Mouse (Mus musculus): ENCODE measurements at regions not wholly inside any gene's neighbourhood (a gene's known extent, or its start where the extent isn't known, plus 50 kb on each side); places are given as distances from the start of the nearest gene placed in this dataset.

DNA sequence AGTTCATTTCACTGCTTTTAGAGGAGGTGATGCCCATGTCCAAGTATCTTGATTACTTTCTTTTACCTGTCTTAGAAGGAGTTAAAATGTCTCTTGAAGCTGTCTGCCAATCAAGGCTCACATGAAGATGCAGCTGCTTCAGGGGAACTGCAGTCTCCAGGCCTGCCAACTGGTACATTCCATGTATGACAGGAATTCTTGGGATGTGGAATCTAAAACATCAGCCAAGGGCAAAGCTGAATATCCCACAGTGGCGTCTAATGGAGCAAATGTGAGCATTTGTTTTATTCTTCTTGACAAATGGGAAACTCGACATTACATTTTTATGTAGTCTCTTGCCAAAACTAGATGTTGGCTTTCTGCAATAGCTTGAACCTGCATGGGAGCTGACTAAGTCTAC, 438.7 kb upstream of the Adamts5 start:
- Histone ChIP-seq H3K27me3 (ENCODE audit: control insufficient read depth, insufficient read depth, low read length) (no peaks in the 10 kb centered on the region), H3K4me1 (ENCODE audit: control insufficient read depth, insufficient read depth, insufficient read length) (no peaks in the 10 kb centered on the region), H3K36me3 (ENCODE audit: control insufficient read depth, insufficient read depth, low read length) (no peaks in the 10 kb centered on the region), H3K27ac (ENCODE audit: insufficient read depth, low read length) (no peak overlapping the region), H3K4me3 (ENCODE audit: extremely low read depth, insufficient read depth, insufficient read length) (no peak overlapping the region)
- WGBS, result 87% methylated on average over 2 of the region's 2 CpGs
- DNase-seq (ENCODE audit: low read depth in 1 of 2, low spot score in 2 of 2), result no peak
- TF ChIP-seq CTCF (IDR thresholded peaks at IDR 0.05; ENCODE audit: extremely low read depth, insufficient read depth, insufficient read length, insufficient replicate concordance) (no peak), POLR2A (IDR thresholded peaks at IDR 0.05; ENCODE audit: low read depth, low read length) (no peak)

DNA sequence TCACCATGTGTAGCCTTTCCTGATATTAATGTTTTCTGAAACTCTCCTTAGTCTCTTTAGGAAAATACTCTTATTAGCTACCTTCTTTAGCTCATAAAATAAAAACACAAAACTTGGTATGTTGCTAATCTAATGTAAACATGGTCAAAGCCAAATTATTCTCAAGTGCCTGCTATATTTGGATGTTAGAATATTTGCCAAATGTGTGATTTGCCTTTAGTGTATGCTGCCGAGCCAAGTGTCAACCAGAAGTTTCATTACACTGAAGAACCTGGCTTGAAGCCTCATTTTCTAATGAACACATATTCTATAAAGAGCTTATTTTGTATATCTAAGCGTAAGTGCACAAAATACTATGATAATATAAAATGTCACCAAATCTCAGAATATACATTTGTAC, 423.8 kb upstream of the Adamts5 start:
- 84% methylated on average over 2 of the region's 2 CpGs for WGBS
- H3K4me3 ChIP-seq (ENCODE audit: extremely low read depth, insufficient read depth, insufficient read length), result no peak overlapping the region

DNA sequence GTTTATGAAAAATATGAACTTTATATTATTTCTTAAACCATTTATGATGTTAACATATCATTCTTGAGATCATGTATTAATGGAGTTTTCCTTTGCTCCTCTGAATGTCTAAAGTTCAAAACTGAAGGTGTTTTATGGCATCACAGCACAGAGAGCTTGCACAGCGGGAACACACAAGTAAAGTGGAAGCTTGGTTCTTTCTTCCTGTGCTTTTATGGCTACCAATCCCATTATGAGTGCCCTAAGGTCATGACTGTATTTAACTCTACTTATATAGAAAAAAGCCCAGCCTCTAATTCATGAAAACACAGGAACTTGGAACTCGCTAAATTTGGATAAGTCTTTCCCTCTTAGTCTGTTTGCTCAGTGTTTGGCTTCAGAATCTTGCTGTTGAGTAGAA, 417.3 kb upstream of the Adamts5 start:
- no peak overlapping the region for H3K4me3 ChIP-seq (ENCODE audit: extremely low read depth, insufficient read depth, insufficient read length)
- no peak overlapping the region for H3K27ac ChIP-seq (ENCODE audit: insufficient read depth, low read length)
- TF ChIP-seq CTCF (IDR thresholded peaks at IDR 0.05; ENCODE audit: extremely low read depth, insufficient read depth, insufficient read length, insufficient replicate concordance) (no peak), POLR2A (IDR thresholded peaks at IDR 0.05; ENCODE audit: low read depth, low read length) (no peak)
- no peaks in the 10 kb centered on the region for H3K36me3 ChIP-seq (ENCODE audit: control insufficient read depth, insufficient read depth, low read length)
- no peaks in the 10 kb centered on the region for H3K27me3 ChIP-seq (ENCODE audit: control insufficient read depth, insufficient read depth, low read length)
- no peak for DNase-seq (ENCODE audit: low read depth in 1 of 2, low spot score in 2 of 2)
- H3K4me1 ChIP-seq (ENCODE audit: control insufficient read depth, insufficient read depth, insufficient read length), result no peaks in the 10 kb centered on the region
- 66% methylated on average over 2 of the region's 2 CpGs for WGBS

More for the DNA sequence above, 423.8 kb upstream of the Adamts5 start:
- DNase-seq (ENCODE audit: low read depth in 1 of 2, low spot score in 2 of 2), result no peak
- H3K36me3 ChIP-seq (ENCODE audit: control insufficient read depth, insufficient read depth, low read length), result no peaks in the 10 kb centered on the region
- no peak for TF ChIP-seq POLR2A (IDR thresholded peaks at IDR 0.05; ENCODE audit: low read depth, low read length)
- TF ChIP-seq CTCF (IDR thresholded peaks at IDR 0.05; ENCODE audit: extremely low read depth, insufficient read depth, insufficient read length, insufficient replicate concordance), result no peak
- no peaks in the 10 kb centered on the region for H3K4me1 ChIP-seq (ENCODE audit: control insufficient read depth, insufficient read depth, insufficient read length)
- no peak overlapping the region for H3K27ac ChIP-seq (ENCODE audit: insufficient read depth, low read length)
- H3K27me3 ChIP-seq (ENCODE audit: control insufficient read depth, insufficient read depth, low read length), result no peaks in the 10 kb centered on the region

DNA sequence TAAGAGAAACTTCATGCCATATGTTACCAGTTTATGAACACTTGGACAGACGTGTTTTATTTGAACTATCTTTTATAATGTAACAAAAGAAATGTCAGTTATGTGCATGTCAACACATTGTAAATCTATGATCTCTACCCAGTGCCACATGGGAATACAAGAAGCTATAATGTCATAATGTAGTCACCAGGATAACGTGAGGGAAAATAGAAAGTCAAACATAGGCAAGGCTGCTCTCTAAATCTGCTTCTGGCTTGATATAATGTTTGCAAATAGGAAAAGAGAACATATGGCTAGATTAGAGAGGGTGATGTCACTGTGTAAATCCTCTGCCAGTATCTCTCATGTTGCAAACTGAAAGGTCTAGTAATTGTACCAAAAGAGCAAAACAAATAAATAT, 408.1 kb upstream of the Adamts5 start:
- H3K4me1 ChIP-seq (ENCODE audit: control insufficient read depth, insufficient read depth, insufficient read length), result no peaks in the 10 kb centered on the region
- no peak overlapping the region for H3K27ac ChIP-seq (ENCODE audit: insufficient read depth, low read length)
- no peaks in the 10 kb centered on the region for H3K36me3 ChIP-seq (ENCODE audit: control insufficient read depth, insufficient read depth, low read length)
- 83% methylated on average over 2 of the region's 2 CpGs for WGBS
- no peak overlapping the region for H3K4me3 ChIP-seq (ENCODE audit: extremely low read depth, insufficient read depth, insufficient read length)
- no peak for TF ChIP-seq CTCF (IDR thresholded peaks at IDR 0.05; ENCODE audit: extremely low read depth, insufficient read depth, insufficient read length, insufficient replicate concordance)
- no peak for TF ChIP-seq POLR2A (IDR thresholded peaks at IDR 0.05; ENCODE audit: low read depth, low read length)
- no peak for DNase-seq (ENCODE audit: low read depth in 1 of 2, low spot score in 2 of 2)
- no peaks in the 10 kb centered on the region for H3K27me3 ChIP-seq (ENCODE audit: control insufficient read depth, insufficient read depth, low read length)

DNA sequence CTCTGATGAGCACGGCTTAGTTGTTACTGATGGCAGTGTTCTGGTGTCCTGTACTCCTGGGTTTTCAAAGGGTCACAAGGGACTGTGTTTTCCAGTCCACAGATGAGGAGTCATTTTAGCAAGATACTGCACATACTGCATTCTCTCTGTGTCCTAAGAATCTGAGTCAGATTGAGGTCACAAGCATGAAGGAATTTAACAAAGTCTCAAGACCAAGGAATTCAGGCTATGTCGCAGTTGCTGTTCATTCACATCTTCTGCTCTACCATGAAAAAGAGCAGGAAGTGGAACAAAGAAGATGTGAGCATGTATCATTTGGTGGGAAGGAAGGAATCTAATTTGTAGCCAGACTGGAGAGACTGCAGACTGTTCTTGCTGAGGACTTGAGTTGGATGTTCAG, 402.2 kb upstream of the Adamts5 start:
- H3K36me3 ChIP-seq (ENCODE audit: control insufficient read depth, insufficient read depth, low read length), result no peaks in the 10 kb centered on the region
- H3K27me3 ChIP-seq (ENCODE audit: control insufficient read depth, insufficient read depth, low read length), result no peaks in the 10 kb centered on the region
- no peak for TF ChIP-seq CTCF (IDR thresholded peaks at IDR 0.05; ENCODE audit: extremely low read depth, insufficient read depth, insufficient read length, insufficient replicate concordance)
- no peak for TF ChIP-seq POLR2A (IDR thresholded peaks at IDR 0.05; ENCODE audit: low read depth, low read length)
- H3K27ac ChIP-seq (ENCODE audit: insufficient read depth, low read length), result no peak overlapping the region
- no peaks in the 10 kb centered on the region for H3K4me1 ChIP-seq (ENCODE audit: control insufficient read depth, insufficient read depth, insufficient read length)
- DNase-seq (ENCODE audit: low read depth in 1 of 2, low spot score in 2 of 2), result no peak
- H3K4me3 ChIP-seq (ENCODE audit: extremely low read depth, insufficient read depth, insufficient read length), result no peak overlapping the region
- WGBS, result 79% methylated on average over 2 of the region's 2 CpGs

DNA sequence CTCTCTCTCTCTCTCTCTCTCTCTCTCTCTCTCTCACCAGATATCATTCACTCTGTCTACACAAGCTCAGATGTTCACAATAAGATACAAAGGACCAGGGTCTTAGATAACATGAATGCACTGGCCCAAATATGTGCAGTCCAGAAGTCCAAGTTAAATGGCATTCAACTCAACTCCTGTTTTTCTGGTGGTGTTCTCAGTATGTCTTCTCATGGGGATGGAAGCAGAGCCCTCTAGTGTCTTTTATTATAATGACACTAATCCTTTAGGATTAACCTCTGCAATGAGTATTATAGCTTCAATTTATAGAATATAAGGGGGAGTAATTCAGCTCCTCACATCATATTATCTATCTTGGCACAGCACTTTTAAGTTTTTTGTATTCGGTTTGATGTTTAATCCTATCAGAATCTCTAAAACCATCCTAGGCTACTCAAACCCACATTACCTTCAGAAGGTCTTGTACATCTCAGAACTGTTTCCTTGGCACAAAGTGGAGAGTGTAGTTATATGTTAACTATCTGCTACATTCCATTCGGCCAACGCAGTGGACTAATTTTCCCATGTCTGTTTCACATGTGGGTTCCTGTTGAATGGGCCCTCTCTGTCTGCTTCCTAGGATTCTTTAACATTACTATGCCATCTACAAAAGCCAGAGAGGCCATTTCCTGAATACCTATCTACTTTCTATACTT, 401.0 kb upstream of the Adamts5 start:
- TF ChIP-seq CTCF (IDR thresholded peaks at IDR 0.05; ENCODE audit: extremely low read depth, insufficient read depth, insufficient read length, insufficient replicate concordance) (no peak), POLR2A (IDR thresholded peaks at IDR 0.05; ENCODE audit: low read depth, low read length) (no peak)
- WGBS, result 64% methylated on average over 3 of the region's 3 CpGs

DNA sequence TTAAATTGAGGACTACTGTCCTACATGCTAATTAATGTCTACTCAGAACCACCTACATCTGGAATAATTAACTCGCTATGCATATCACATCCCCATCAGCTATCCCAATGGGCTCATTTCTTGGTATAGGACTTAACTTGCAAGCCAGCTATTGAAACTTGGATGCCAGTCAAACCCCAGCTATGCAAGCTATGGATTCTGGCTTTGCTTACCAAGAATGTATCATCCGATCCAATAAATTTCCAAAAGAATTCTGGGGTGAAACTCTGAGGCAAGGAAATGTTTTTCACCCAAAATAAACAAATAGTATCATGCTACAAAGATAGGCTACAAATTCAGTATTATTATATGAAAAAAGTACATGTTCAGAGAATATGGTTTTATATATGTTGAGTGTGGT, 392.8 kb upstream of the Adamts5 start:
- WGBS, result 86% methylated on average over 2 of the region's 2 CpGs
- Histone ChIP-seq H3K4me1 (ENCODE audit: control insufficient read depth, insufficient read depth, insufficient read length) (no peaks in the 10 kb centered on the region), H3K27ac (ENCODE audit: insufficient read depth, low read length) (no peak overlapping the region), H3K4me3 (ENCODE audit: extremely low read depth, insufficient read depth, insufficient read length) (no peak overlapping the region), H3K36me3 (ENCODE audit: control insufficient read depth, insufficient read depth, low read length) (no peaks in the 10 kb centered on the region), H3K27me3 (ENCODE audit: control insufficient read depth, insufficient read depth, low read length) (no peaks in the 10 kb centered on the region)
- no peak for DNase-seq (ENCODE audit: low read depth in 1 of 2, low spot score in 2 of 2)
- TF ChIP-seq POLR2A (IDR thresholded peaks at IDR 0.05; ENCODE audit: low read depth, low read length) (no peak), CTCF (IDR thresholded peaks at IDR 0.05; ENCODE audit: extremely low read depth, insufficient read depth, insufficient read length, insufficient replicate concordance) (no peak)

More for the DNA sequence above, 401.0 kb upstream of the Adamts5 start:
- H3K4me3 ChIP-seq (ENCODE audit: extremely low read depth, insufficient read depth, insufficient read length), result no peak overlapping the region
- H3K4me1 ChIP-seq (ENCODE audit: control insufficient read depth, insufficient read depth, insufficient read length), result no peaks in the 10 kb centered on the region
- no peaks in the 10 kb centered on the region for H3K27me3 ChIP-seq (ENCODE audit: control insufficient read depth, insufficient read depth, low read length)
- no peaks in the 10 kb centered on the region for H3K36me3 ChIP-seq (ENCODE audit: control insufficient read depth, insufficient read depth, low read length)
- no peak overlapping the region for H3K27ac ChIP-seq (ENCODE audit: insufficient read depth, low read length)
- no peak for DNase-seq (ENCODE audit: low read depth in 1 of 2, low spot score in 2 of 2)

Measured in spleen, adult 2 months (tissue).